Mouse (Mus musculus) Muller cell, postnatal 12 days (primary cell): ENCODE data around the gene F12.
A peak's percentile ranks its signal among the peaks of the same experiment; 100 is the strongest.
"Not testable (repeated sequence)": the region's sequence is repeated elsewhere in the genome, so short reads cannot be mapped to it uniquely, and the experiment has no call there.

Experiments used
- DNase-seq: peaks from one replicate; pipeline ENCODE4 v3.0.0-alpha.2; 2015; ENCODE audit errors: inconsistent ontology term

The F12 gene

DNA sequence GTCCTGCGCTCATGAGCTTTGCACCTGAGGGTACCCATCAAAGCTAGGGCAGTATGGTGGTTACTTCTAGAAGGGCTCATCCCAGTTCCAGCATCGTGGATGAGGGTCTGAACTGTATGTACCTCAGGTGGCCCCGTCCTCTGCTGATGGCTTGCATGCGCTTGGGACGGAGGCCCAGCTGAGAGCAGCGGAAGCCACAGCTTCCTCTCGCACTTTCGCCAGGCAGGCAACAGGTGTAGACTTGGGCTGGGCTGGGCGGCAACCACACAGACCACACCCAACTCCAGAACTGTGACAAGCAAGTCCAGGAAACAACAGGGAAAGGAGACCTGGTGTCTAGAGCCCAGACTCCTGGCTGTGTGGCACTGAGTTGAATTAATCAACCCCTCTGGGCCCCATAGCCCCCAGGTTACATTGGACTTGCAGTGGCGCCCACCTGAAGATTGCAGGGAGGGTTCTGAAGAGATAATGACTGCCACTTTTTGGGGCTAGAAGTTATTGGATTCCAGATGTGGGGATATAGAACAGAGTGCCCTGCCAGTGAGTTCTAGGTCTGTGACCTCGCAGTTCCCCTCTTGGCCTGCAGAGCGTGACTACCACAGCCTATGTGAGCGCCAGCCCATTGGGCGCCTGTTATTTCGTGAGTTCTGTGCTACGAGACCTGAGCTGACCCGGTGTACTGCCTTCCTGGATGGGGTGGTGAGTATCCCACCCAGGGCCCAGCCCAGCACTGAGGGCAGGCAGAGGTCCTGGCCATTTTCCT is 23.3 kb upstream of the F12 start:
- DNase-seq = no peak

GRCm38 (mm10) chr13:55449205-55449604 is 22.6 kb upstream of the F12 start:
- DNase-seq = no peak

DNA sequence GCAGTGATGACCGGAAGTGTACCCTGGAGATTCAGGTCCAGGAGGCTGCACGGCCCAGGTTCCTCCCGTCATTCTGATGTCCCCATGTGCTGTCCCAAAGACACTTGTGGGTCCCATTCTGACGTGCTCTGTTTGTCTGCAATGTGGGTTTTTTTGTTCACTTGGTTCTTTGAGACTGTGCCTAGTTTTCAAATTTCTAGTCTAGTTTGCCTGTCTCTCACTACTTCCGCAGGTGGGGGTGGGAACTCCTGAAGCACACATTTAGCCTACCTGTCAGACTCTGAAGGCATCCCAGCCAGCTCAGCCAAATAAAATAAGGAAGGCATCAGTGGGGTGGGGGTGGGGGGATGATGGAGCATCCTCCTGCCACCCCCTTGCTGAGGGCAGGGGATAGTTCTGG is 21.5 kb upstream of the F12 start:
- DNase-seq = no peak

DNA sequence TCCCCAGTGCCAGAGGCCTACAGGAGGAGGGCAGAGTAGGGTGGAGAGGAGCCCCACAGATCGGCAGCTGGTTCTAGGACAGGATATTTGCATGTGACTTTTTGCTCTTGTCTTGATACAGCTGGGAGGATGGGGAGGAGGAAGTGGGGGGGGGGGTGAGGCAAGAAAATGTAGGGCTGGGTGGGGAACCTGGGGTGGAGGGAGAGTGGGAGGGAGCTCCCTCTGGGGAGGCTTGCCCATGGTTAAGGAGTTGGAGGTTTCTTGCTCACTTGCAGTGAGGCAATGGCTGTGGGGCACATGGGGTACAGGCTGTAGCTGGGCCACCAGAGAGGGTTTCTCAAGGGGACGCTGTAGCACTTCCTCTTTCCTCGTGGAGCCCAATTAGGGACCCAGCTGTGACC is 20.9 kb upstream of the F12 start:
- no peak for DNase-seq

DNA sequence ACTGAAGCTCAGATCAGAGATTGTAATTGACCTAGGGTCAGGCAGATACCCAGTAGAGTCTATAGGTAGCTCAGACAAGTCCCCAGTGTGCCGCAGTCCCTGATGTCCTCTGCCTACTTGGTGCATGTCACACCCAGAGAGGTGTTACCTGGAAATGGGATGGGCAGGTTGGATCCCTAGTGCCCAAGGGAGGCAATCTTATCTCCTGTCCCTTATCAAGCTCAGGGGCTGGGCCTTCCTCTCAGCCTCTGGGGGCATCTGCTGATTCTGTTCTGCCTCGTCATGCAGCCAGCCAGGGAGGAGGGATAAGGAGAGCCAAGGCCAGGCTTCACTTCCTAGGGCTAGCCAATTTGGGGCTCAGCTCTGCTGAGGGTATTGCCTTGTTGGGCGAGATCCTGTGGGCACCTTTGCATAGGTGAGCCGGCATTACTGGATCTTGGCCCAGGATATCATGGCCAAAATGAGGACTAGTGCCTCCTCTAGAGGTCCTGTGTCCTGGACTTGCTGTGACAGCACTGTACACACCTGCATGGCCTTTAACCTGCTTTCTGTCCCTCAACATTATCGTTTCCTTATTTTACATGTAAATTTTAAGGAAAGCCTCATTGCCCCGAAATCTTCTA is 20.0 kb upstream of the F12 start:
- no peak for DNase-seq

- DNase-seq = no peak
Observed at GRCm38 (mm10) chr13:55445361-55446091, 18.9 kb upstream of the F12 start.

GRCm38 (mm10) chr13:55444937-55445315 is 18.3 kb upstream of the F12 start, which contains the start of gene Grk6:
Gene Grk6, plus strand, starts transcription at chr13:55445072.
- DNase-seq = peak; percentile 100

- DNase-seq = no peak
Observed at GRCm38 (mm10) chr13:55444286-55444936, 17.8 kb upstream of the F12 start.

- DNase-seq = no peak
Observed at GRCm38 (mm10) chr13:55443799-55444285, 17.2 kb upstream of the F12 start.

DNA sequence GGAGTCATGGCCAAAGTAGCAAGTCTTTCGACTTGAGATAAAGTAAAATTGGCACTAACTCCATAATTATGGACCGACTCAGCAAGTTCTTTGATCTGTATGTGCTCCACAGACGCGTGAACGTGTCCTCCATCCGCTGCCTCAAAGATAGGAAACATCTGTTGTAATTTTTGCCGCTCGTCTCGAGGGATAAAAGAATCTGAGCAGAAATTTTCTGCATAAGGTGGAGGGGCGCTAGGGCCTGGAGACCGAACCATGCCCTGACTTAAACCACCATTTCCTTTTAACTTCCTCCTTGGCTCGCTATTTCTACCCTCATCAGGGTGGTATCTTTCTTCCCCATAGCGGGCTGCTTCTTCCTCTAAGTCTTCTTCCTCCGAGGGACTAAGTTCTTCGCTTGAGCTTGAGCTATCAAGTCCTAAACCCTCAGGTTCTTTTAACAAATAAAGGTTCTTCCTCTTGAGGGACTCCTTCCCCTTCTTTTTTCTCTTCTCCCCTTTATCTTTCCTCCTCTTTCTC is 10.6 kb upstream of the F12 start:
- DNase-seq = not testable (repeated sequence)

GRCm38 (mm10) chr13:55431889-55432685 is 5.5 kb upstream of the F12 start:
- no peak for DNase-seq

GRCm38 (mm10) chr13:55430566-55430965 is 4.0 kb upstream of the F12 start:
- no peak for DNase-seq

DNA sequence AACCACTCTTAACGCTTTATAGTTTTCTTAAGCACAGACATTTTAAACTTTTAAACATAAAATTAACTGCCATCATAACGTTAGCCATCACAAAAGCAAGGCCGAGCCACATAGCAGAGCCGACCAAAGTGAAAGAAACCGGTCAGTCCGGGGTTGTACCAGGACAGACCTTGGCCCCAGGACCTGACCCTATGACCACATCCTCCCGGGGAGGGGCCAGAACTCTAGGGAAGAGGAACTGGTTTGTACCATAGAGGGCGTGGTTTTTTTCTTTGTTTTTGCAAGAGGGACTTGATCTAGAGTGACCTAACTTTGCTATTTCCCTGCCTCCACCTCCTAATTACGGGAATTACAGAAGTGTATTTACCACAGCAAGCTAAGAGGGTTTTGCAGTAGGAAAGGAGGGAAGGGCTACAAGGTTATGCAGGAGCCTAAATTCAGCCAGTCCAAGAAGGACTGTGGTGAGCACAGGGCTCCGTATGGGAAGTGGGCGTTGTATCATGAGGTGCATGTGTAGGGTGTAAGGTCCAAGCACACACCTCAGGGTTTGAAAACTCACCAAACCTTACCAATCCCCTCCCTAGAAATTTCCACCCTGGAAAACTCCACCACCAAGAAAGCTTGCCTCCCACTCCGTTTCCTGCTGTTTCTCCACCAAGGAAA is 2.8 kb upstream of the F12 start:
- no peak for DNase-seq

DNA sequence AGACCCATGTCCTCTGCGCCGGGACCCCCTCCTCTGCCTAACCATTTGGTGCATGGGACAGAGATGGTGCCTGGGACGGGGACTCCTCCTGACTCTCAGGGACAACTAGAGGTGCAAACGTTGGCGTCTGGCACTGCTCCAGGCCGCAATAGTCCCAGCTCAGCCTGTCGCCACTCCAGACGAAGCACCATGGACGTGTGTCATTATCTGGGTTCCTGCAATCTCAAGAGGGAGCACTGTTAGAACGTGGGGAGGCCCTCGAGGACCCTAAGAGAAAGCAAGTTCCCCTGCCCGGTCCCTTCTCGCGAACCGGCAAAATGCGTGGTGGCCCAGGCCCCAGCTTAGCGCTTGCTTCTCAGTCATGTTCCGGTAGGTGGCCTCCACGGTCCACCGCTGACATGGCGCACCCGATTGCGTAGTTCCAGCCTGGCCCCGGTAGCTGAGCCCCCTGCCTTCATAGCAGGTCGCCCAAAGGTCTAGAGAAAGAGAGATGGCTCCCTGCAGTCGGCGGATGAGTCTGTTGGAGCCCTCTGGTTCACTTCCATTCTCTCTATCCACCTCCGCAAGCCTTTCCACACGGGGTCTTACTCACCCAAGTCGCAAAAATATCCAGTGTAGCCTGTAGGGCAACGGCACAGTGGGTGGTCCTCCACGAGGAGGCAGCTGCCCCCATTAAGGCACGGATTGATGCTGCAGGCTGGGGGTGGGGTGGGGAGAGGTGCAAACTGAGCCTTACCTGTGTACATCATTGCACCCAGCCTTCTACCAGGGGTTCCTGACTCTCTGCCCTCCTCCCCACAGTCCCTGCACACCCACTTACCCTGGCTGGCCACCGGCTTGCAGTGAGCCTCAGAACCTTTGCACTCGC is 5.4 kb downstream of the F12 start:
- peak; percentile 76 for DNase-seq

- no peak for DNase-seq
Observed at GRCm38 (mm10) chr13:55420018-55420932, 6.3 kb downstream of the F12 start.

- DNase-seq = no peak
Observed at GRCm38 (mm10) chr13:55419142-55419541, 7.5 kb downstream of the F12 start.

- peak; percentile 89 for DNase-seq
Observed at GRCm38 (mm10) chr13:55418004-55418403, 8.6 kb downstream of the F12 start.

GRCm38 (mm10) chr13:55414743-55415380 is 11.7 kb downstream of the F12 start, which contains the start of gene Pfn3:
Gene Pfn3, minus strand, starts transcription at chr13:55415232.
- peak; percentile 37 for DNase-seq
